Mouse (Mus musculus): Measurements from ENCODE around the gene Morc1.

The Morc1 gene

DNA sequence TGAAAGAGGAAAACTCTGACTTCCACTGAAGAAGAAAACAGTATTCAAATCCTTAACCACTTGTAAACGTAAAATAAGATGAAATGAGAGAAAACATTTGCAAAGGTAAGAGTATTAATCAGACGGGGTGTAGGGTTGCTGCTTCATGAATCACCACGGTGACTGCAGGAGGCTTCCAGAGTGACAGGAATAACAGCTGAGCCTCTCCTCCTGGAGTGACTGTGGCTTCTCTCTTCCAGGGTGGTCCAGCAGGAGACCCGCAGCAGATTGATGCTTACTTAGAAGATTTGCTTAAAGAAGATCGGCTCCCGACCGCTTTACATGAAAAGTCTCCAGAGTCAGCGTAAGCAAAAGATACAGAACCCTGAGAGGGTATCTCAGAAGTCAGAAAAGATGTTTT, 199.4 kb downstream of the Morc1 start:
- Histone ChIP-seq H3K27me3 (ENCODE audit: control insufficient read depth, insufficient read depth, low read length, poor library complexity, severe bottlenecking) (no peaks in the 10 kb centered on the region), H3K36me3 (ENCODE audit: control insufficient read depth, insufficient read depth, low read length, poor library complexity, severe bottlenecking) (no peaks in the 10 kb centered on the region)
- no peak for DNase-seq (ENCODE audit: low read depth, low spot score)

DNA sequence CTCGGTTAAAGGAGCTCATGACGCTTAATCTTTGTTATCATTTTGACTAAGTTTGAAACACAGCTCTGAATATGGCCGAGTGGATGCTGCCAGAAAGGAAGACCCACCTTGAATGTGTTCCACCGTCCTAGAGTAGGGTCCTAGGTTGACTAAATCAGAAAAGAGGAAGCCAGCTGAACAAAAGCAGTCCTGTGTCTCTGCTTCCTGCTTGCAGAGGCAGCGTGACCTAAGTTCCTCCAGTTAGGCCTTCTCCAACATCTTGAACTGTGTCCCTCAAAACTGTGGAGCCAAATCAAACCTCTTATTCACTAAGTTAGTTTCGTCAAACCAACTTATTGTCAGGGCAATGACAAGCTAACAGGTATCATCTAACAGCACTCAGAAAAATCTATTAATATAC, 201.3 kb downstream of the Morc1 start:
- no peak for DNase-seq (ENCODE audit: low read depth, low spot score)
- H3K27me3 ChIP-seq (ENCODE audit: control insufficient read depth, insufficient read depth, low read length, poor library complexity, severe bottlenecking) = no peaks in the 10 kb centered on the region
- no peaks in the 10 kb centered on the region for H3K36me3 ChIP-seq (ENCODE audit: control insufficient read depth, insufficient read depth, low read length, poor library complexity, severe bottlenecking)

- no peaks in the 10 kb centered on the region for H3K27me3 ChIP-seq (ENCODE audit: control insufficient read depth, insufficient read depth, low read length, poor library complexity, severe bottlenecking)
- DNase-seq (ENCODE audit: low read depth, low spot score) = no peak
- no peaks in the 10 kb centered on the region for H3K36me3 ChIP-seq (ENCODE audit: control insufficient read depth, insufficient read depth, low read length, poor library complexity, severe bottlenecking)
These were observed 215.2 kb downstream of the Morc1 start for GRCm38 (mm10) chr16:48646246-48646645.

DNA sequence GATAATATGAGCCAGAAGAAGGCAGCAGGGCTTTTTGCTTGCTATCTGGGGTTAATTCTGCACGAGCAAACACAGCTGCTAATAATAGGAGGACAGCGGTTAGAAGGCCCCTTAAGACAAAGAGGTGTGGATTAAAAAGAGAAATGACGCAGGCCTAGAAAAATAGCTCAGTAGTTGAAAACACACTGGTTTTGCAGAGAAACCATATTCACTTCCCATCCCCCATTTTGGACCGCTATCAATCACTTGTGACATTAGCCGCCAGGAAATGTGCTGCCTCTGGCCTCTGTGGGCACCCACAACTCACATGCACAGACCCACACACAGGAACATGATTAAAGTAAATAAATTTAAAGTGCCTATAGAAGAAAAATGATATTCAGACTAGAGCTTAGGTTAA, 240.7 kb downstream of the Morc1 start:
- Histone ChIP-seq H3K27me3 (ENCODE audit: control insufficient read depth, insufficient read depth, low read length, poor library complexity, severe bottlenecking) (no peaks in the 10 kb centered on the region), H3K36me3 (ENCODE audit: control insufficient read depth, insufficient read depth, low read length, poor library complexity, severe bottlenecking) (no peaks in the 10 kb centered on the region)
- DNase-seq (ENCODE audit: low read depth, low spot score) = peak; percentile 3

- DNase-seq (ENCODE audit: low read depth, low spot score) = no peak
- no peaks in the 10 kb centered on the region for H3K27me3 ChIP-seq (ENCODE audit: control insufficient read depth, insufficient read depth, low read length, poor library complexity, severe bottlenecking)
- H3K36me3 ChIP-seq (ENCODE audit: control insufficient read depth, insufficient read depth, low read length, poor library complexity, severe bottlenecking) = no peaks in the 10 kb centered on the region
These were observed 241.6 kb downstream of the Morc1 start for GRCm38 (mm10) chr16:48672664-48673063.

GRCm38 (mm10) chr16:48675607-48676006, 244.6 kb downstream of the Morc1 start:
- no peaks in the 10 kb centered on the region for H3K36me3 ChIP-seq (ENCODE audit: control insufficient read depth, insufficient read depth, low read length, poor library complexity, severe bottlenecking)
- H3K27me3 ChIP-seq (ENCODE audit: control insufficient read depth, insufficient read depth, low read length, poor library complexity, severe bottlenecking) = no peaks in the 10 kb centered on the region
- DNase-seq (ENCODE audit: low read depth, low spot score) = peak; percentile 25

DNA sequence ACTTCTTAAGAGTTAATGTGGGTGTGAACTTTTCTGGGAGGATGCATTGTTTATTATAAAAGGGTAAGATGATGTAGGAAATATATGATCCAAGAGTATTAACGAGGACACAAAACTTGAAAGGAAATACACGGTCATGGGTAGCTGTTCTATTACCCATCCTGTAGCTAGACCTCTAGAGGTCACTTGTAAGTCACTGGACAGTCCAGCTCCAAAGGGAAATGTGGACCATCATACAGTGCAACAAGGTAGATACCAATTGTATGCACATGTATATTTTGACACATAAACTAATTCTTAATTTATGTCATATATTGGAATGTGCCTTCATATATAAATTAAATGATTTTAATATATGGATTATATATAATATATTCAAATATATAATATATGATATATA, 245.2 kb downstream of the Morc1 start:
- Histone ChIP-seq H3K36me3 (ENCODE audit: control insufficient read depth, insufficient read depth, low read length, poor library complexity, severe bottlenecking) (no peaks in the 10 kb centered on the region), H3K27me3 (ENCODE audit: control insufficient read depth, insufficient read depth, low read length, poor library complexity, severe bottlenecking) (no peaks in the 10 kb centered on the region)
- no peak for DNase-seq (ENCODE audit: low read depth, low spot score)

DNA sequence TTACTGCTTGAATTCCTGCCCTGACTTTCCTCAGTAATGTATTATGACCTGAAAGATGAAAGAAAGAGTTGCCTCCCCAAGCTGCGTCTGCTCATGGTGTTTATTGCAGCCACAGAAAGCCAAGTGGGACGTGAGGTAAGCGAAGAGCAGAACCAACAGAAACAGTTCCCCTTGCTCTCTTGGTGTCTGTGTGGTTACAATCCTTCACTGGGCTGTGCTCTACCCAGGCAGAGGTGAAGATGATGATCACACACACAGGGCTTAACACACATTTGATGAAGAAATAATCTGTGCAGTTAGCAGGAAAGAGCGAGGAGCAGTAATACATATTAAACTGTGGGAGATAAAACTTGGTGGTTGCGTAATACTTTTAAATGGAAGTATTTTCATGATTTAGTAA, 246.3 kb downstream of the Morc1 start:
- no peaks in the 10 kb centered on the region for H3K27me3 ChIP-seq (ENCODE audit: control insufficient read depth, insufficient read depth, low read length, poor library complexity, severe bottlenecking)
- no peak for DNase-seq (ENCODE audit: low read depth, low spot score)
- H3K36me3 ChIP-seq (ENCODE audit: control insufficient read depth, insufficient read depth, low read length, poor library complexity, severe bottlenecking) = no peaks in the 10 kb centered on the region

DNA sequence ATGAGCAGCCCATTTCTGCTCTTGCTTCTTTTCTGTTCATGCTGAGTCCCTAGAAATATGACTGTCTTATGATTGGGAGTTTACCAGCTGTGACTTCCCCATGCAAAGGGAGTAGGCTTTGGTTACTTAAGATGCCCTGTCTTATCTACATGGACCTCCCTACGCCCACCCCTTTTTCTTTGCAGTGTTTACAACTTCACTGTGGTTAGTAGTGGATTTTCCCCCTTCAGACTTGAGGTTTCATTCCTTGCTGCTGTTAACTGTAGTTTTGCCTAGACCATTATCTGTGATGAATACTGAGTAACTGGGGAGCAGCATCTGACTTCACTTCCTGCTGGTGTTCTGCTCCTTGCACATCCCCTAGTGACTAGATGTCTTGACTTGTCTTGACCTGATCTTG, 247.0 kb downstream of the Morc1 start:
- H3K27me3 ChIP-seq (ENCODE audit: control insufficient read depth, insufficient read depth, low read length, poor library complexity, severe bottlenecking) = no peaks in the 10 kb centered on the region
- DNase-seq (ENCODE audit: low read depth, low spot score) = no peak
- H3K36me3 ChIP-seq (ENCODE audit: control insufficient read depth, insufficient read depth, low read length, poor library complexity, severe bottlenecking) = no peaks in the 10 kb centered on the region

Measured in splenic B cell, adult 2 months (primary cell).